Mouse (Mus musculus) cerebellum, adult 9-10 months (tissue): ENCODE results near the gene Spry2.

Source experiments
- DNase-seq: peaks from one replicate; pipeline ENCODE4 v3.0.0; 2022

Spry2 gene

GRCm38 (mm10) chr14:105896791-105897568, at the start of gene Spry2:
Gene Spry2 (minus strand): TSS chr14:105896819.
- peak; percentile 87 for DNase-seq

- no peak for DNase-seq
These were observed 44.7 kb upstream of the Spry2 start for GRCm38 (mm10) chr14:105941353-105941752.

- DNase-seq, result no peak
These were observed 30.1 kb upstream of the Spry2 start for GRCm38 (mm10) chr14:105926726-105927125.

- no peak for DNase-seq
These were observed 28.7 kb upstream of the Spry2 start for GRCm38 (mm10) chr14:105925305-105925704.

- no peak for DNase-seq
These were observed 28.1 kb upstream of the Spry2 start for GRCm38 (mm10) chr14:105924712-105925111.

- no peak for DNase-seq
These were observed 26.3 kb upstream of the Spry2 start for GRCm38 (mm10) chr14:105922874-105923273.

GRCm38 (mm10) chr14:105922427-105922826, 25.8 kb upstream of the Spry2 start:
- DNase-seq, result no peak

- DNase-seq, result no peak
These were observed 24.6 kb upstream of the Spry2 start for GRCm38 (mm10) chr14:105921217-105921695.

- DNase-seq, result no peak
These were observed 24.0 kb upstream of the Spry2 start for GRCm38 (mm10) chr14:105920395-105921216.

- DNase-seq, result no peak
These were observed 10.6 kb upstream of the Spry2 start for GRCm38 (mm10) chr14:105907216-105907615.

- no peak for DNase-seq
These were observed 9.3 kb upstream of the Spry2 start for GRCm38 (mm10) chr14:105905935-105906334.

GRCm38 (mm10) chr14:105905509-105905908, 8.9 kb upstream of the Spry2 start:
- no peak for DNase-seq

- peak; percentile 42 for DNase-seq
These were observed 6.2 kb upstream of the Spry2 start for GRCm38 (mm10) chr14:105902807-105903206.

GRCm38 (mm10) chr14:105900841-105901240, 4.2 kb upstream of the Spry2 start:
- DNase-seq, result no peak

GRCm38 (mm10) chr14:105899116-105899515, 2.5 kb upstream of the Spry2 start:
- no peak for DNase-seq

- peak; percentile 94 for DNase-seq
These were observed 1.9 kb upstream of the Spry2 start for GRCm38 (mm10) chr14:105898266-105899111.

- peak; percentile 81 for DNase-seq
These were observed 1.0 kb upstream of the Spry2 start for GRCm38 (mm10) chr14:105897569-105898101.

GRCm38 (mm10) chr14:105895961-105896651, 513 bp downstream of the Spry2 start:
- DNase-seq, result peak; percentile 72

GRCm38 (mm10) chr14:105894971-105895873, 1.4 kb downstream of the Spry2 start:
- peak; percentile 62 for DNase-seq

- no peak for DNase-seq
These were observed 3.0 kb downstream of the Spry2 start for GRCm38 (mm10) chr14:105893623-105893995.
